Mouse (Mus musculus) cerebellum, adult 2 months (tissue): ENCODE measurements around the gene Cdk2ap1.

Experiments
- CTCF ChIP-seq: fragments of 200-500 bp; IDR thresholded peaks from 2 replicates; pipeline ENCODE4 v1.5.1; 2011; ENCODE audit warnings: low read depth, mild to moderate bottlenecking, control low read depth, low read length, moderate library complexity, borderline replicate concordance; ENCODE audit not compliant: insufficient read depth
- POLR2A ChIP-seq: fragments of 200-500 bp; IDR thresholded peaks from 2 replicates; pipeline ENCODE4 v1.6.1; 2011; ENCODE audit warnings: low read length, control low read depth, borderline replicate concordance; ENCODE audit not compliant: insufficient read depth

- TF ChIP-seq CTCF (no peak), POLR2A (no peak)
These were observed 1.5 kb upstream of the Cdk2ap1 start for GRCm38 (mm10) chr5:124364173-124364918.
